Mouse (Mus musculus): ENCODE data around the gene Aak1. TPM values are rescaled to one million over a fixed set of nuclear protein-coding genes. Genes with fewer than 3 reads are reported as not detected.

Gene Aak1
- polyA plus RNA-seq, 1 experiment, result 21.5 TPM

GRCm38 (mm10) chr6:86879314-86879713, 30.0 kb downstream of the Aak1 start:
- H3K36me3 ChIP-seq (ENCODE audit: control insufficient read depth, insufficient read depth, low read length), result 0 out of 2 replicates have a peak, but pooled peaks cover 1% of the 10 kb centered on the region
- no peaks in the 10 kb centered on the region for H3K27me3 ChIP-seq (ENCODE audit: control insufficient read depth, insufficient read depth, low read length)
- no peak overlapping the region for H3K4me3 ChIP-seq (ENCODE audit: extremely low read depth, insufficient read depth, insufficient read length)
- H3K27ac ChIP-seq (ENCODE audit: insufficient read depth, low read length), result no peak overlapping the region
- no peaks in the 10 kb centered on the region for H3K4me1 ChIP-seq (ENCODE audit: control insufficient read depth, insufficient read depth, insufficient read length)
- DNase-seq (ENCODE audit: low read depth in 1 of 2, low spot score in 2 of 2), result no peak
- 92% methylated on average over 4 of the region's 4 CpGs for WGBS
- no peak for TF ChIP-seq CTCF (IDR thresholded peaks at IDR 0.05; ENCODE audit: extremely low read depth, insufficient read depth, insufficient read length, insufficient replicate concordance)
- no peak for TF ChIP-seq POLR2A (IDR thresholded peaks at IDR 0.05; ENCODE audit: low read depth, low read length)

- no peak for DNase-seq (ENCODE audit: low read depth in 1 of 2, low spot score in 2 of 2)
- WGBS, result 80% methylated on average over 2 of the region's 2 CpGs
- TF ChIP-seq POLR2A (IDR thresholded peaks at IDR 0.05; ENCODE audit: low read depth, low read length), result no peak
- no peak for TF ChIP-seq CTCF (IDR thresholded peaks at IDR 0.05; ENCODE audit: extremely low read depth, insufficient read depth, insufficient read length, insufficient replicate concordance)
- H3K36me3 ChIP-seq (ENCODE audit: control insufficient read depth, insufficient read depth, low read length), result peaks cover 3% of the 10 kb centered on the region; the same call in 1 of the 2 replicates
- no peaks in the 10 kb centered on the region for H3K27me3 ChIP-seq (ENCODE audit: control insufficient read depth, insufficient read depth, low read length)
- H3K4me3 ChIP-seq (ENCODE audit: extremely low read depth, insufficient read depth, insufficient read length), result no peak overlapping the region
- H3K4me1 ChIP-seq (ENCODE audit: control insufficient read depth, insufficient read depth, insufficient read length), result no peaks in the 10 kb centered on the region
- no peak overlapping the region for H3K27ac ChIP-seq (ENCODE audit: insufficient read depth, low read length)
These were observed 34.9 kb downstream of the Aak1 start for GRCm38 (mm10) chr6:86884230-86884629.

- 69% methylated on average over 6 of the region's 6 CpGs for WGBS
- TF ChIP-seq CTCF (IDR thresholded peaks at IDR 0.05; ENCODE audit: extremely low read depth, insufficient read depth, insufficient read length, insufficient replicate concordance) (no peak), POLR2A (IDR thresholded peaks at IDR 0.05; ENCODE audit: low read depth, low read length) (no peak)
- Histone ChIP-seq H3K27me3 (ENCODE audit: control insufficient read depth, insufficient read depth, low read length) (no peaks in the 10 kb centered on the region), H3K36me3 (ENCODE audit: control insufficient read depth, insufficient read depth, low read length) (peaks cover 3% of the 10 kb centered on the region; the same call in 1 of the 2 replicates), H3K4me3 (ENCODE audit: extremely low read depth, insufficient read depth, insufficient read length) (no peak overlapping the region), H3K4me1 (ENCODE audit: control insufficient read depth, insufficient read depth, insufficient read length) (no peaks in the 10 kb centered on the region), H3K27ac (ENCODE audit: insufficient read depth, low read length) (no peak overlapping the region)
- no peak for DNase-seq (ENCODE audit: low read depth in 1 of 2, low spot score in 2 of 2)
These were observed 35.4 kb downstream of the Aak1 start for GRCm38 (mm10) chr6:86884746-86885145.

GRCm38 (mm10) chr6:86885816-86886529, 36.7 kb downstream of the Aak1 start:
- no peak for DNase-seq (ENCODE audit: low read depth in 1 of 2, low spot score in 2 of 2)
- H3K36me3 ChIP-seq (ENCODE audit: control insufficient read depth, insufficient read depth, low read length), result peaks cover 2% of the 10 kb centered on the region
- no peak overlapping the region for H3K27ac ChIP-seq (ENCODE audit: insufficient read depth, low read length)
- no peak for TF ChIP-seq POLR2A (IDR thresholded peaks at IDR 0.05; ENCODE audit: low read depth, low read length)
- TF ChIP-seq CTCF (IDR thresholded peaks at IDR 0.05; ENCODE audit: extremely low read depth, insufficient read depth, insufficient read length, insufficient replicate concordance), result no peak
- no peak overlapping the region for H3K4me3 ChIP-seq (ENCODE audit: extremely low read depth, insufficient read depth, insufficient read length)
- 85% methylated on average over 6 of the region's 6 CpGs for WGBS
- H3K4me1 ChIP-seq (ENCODE audit: control insufficient read depth, insufficient read depth, insufficient read length), result no peaks in the 10 kb centered on the region
- no peaks in the 10 kb centered on the region for H3K27me3 ChIP-seq (ENCODE audit: control insufficient read depth, insufficient read depth, low read length)

- TF ChIP-seq POLR2A (IDR thresholded peaks at IDR 0.05; ENCODE audit: low read depth, low read length), result no peak
- no peak for TF ChIP-seq CTCF (IDR thresholded peaks at IDR 0.05; ENCODE audit: extremely low read depth, insufficient read depth, insufficient read length, insufficient replicate concordance)
- H3K4me3 ChIP-seq (ENCODE audit: extremely low read depth, insufficient read depth, insufficient read length), result no peak overlapping the region
- WGBS, result 80% methylated on average over 4 of the region's 4 CpGs
- no peaks in the 10 kb centered on the region for H3K27me3 ChIP-seq (ENCODE audit: control insufficient read depth, insufficient read depth, low read length)
- peaks cover 2% of the 10 kb centered on the region for H3K36me3 ChIP-seq (ENCODE audit: control insufficient read depth, insufficient read depth, low read length)
- H3K27ac ChIP-seq (ENCODE audit: insufficient read depth, low read length), result no peak overlapping the region
- no peaks in the 10 kb centered on the region for H3K4me1 ChIP-seq (ENCODE audit: control insufficient read depth, insufficient read depth, insufficient read length)
- no peak for DNase-seq (ENCODE audit: low read depth in 1 of 2, low spot score in 2 of 2)
These were observed 37.5 kb downstream of the Aak1 start for GRCm38 (mm10) chr6:86886803-86887202.

GRCm38 (mm10) chr6:86897520-86897919, 48.2 kb downstream of the Aak1 start:
- Histone ChIP-seq H3K36me3 (ENCODE audit: control insufficient read depth, insufficient read depth, low read length) (peaks cover 2% of the 10 kb centered on the region; the same call in 1 of the 2 replicates), H3K27ac (ENCODE audit: insufficient read depth, low read length) (no peak overlapping the region), H3K4me1 (ENCODE audit: control insufficient read depth, insufficient read depth, insufficient read length) (peaks cover 5% of the 10 kb centered on the region; the same call in 1 of the 2 replicates), H3K27me3 (ENCODE audit: control insufficient read depth, insufficient read depth, low read length) (no peaks in the 10 kb centered on the region), H3K4me3 (ENCODE audit: extremely low read depth, insufficient read depth, insufficient read length) (no peak overlapping the region)
- WGBS, result 95% methylated on average over 6 of the region's 6 CpGs
- TF ChIP-seq POLR2A (IDR thresholded peaks at IDR 0.05; ENCODE audit: low read depth, low read length) (no peak), CTCF (IDR thresholded peaks at IDR 0.05; ENCODE audit: extremely low read depth, insufficient read depth, insufficient read length, insufficient replicate concordance) (no peak)
- no peak for DNase-seq (ENCODE audit: low read depth in 1 of 2, low spot score in 2 of 2)

- Histone ChIP-seq H3K27ac (ENCODE audit: insufficient read depth, low read length) (no peak overlapping the region), H3K4me1 (ENCODE audit: control insufficient read depth, insufficient read depth, insufficient read length) (peaks cover 5% of the 10 kb centered on the region; the same call in 1 of the 2 replicates), H3K27me3 (ENCODE audit: control insufficient read depth, insufficient read depth, low read length) (no peaks in the 10 kb centered on the region), H3K36me3 (ENCODE audit: control insufficient read depth, insufficient read depth, low read length) (peaks cover 2% of the 10 kb centered on the region; the same call in 1 of the 2 replicates), H3K4me3 (ENCODE audit: extremely low read depth, insufficient read depth, insufficient read length) (no peak overlapping the region)
- TF ChIP-seq POLR2A (IDR thresholded peaks at IDR 0.05; ENCODE audit: low read depth, low read length), result no peak
- DNase-seq (ENCODE audit: low read depth in 1 of 2, low spot score in 2 of 2), result no peak
- 65% methylated on average over 3 of the region's 3 CpGs for WGBS
These were observed 49.7 kb downstream of the Aak1 start for GRCm38 (mm10) chr6:86899053-86899452.
